Mouse (Mus musculus) left cerebral cortex, postnatal 10 days (tissue): ENCODE data around the gene Cyb5rl. TPM values are rescaled to one million over a fixed set of nuclear protein-coding genes. Genes with fewer than 3 reads are reported as not detected.

Source experiments
- DNase-seq, 2 experiments: peaks; one replicate each; pipeline ENCODE4 v3.0.0; 2021 to 2022; ENCODE audit warnings: low spot score in 2 of 2, mixed read lengths in 1 of 2; ENCODE audit errors: extremely low spot score in 1 of 2
- intact Hi-C: fragments of 180-260 bp; cut with DNase I; formaldehyde crosslinking; loops from one replicate; pipeline ENCODE4 v1.15.1; 2025
- total RNA-seq, 2 experiments: library from RNA; stranded (reverse); gene quantifications; 2 replicates each; pipeline ENCODE4 v1.2.3; 2021

The Cyb5rl gene
- total RNA-seq, 2 experiments from 2014 or later: 9.0 to 9.7 TPM

DNA sequence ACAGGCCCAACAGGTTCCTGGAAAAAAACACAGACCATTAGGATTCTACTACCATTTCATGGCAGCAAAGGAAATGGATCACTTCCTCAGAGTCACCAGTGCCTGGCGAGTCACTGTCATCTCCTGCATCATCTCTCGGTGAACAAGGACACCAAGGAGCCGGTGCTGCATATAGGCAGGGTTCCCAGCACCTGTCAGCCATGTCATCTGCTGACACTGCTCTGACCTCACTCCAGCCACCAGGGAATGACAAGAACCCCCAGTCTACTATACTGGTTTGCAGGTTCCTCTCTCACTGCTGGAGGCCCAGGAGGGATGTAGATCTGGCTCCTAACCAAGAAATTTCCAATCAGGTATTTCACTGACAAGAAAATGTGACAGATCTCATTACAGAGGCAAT lies 10.7 kb upstream of the Cyb5rl start:
- intact Hi-C loops: no loop called here
- no peak for DNase-seq

- intact Hi-C loops: no loop called here
- no peak for DNase-seq
These were observed 8.4 kb upstream of the Cyb5rl start for GRCm38 (mm10) chr4:107058346-107058745.

- intact Hi-C loops: no loop called here
These were observed 8.0 kb upstream of the Cyb5rl start for GRCm38 (mm10) chr4:107058781-107059180.

GRCm38 (mm10) chr4:107061560-107061959 lies 5.2 kb upstream of the Cyb5rl start:
- DNase-seq: no peak
- intact Hi-C loops: no loop called here

More at GRCm38 (mm10) chr4:107058781-107059180, 8.0 kb upstream of the Cyb5rl start:
- no peak for DNase-seq

GRCm38 (mm10) chr4:107063214-107063613 lies 3.6 kb upstream of the Cyb5rl start:
- DNase-seq: no peak
- intact Hi-C loops: no loop called here

GRCm38 (mm10) chr4:107064394-107065098 lies 2.2 kb upstream of the Cyb5rl start:
- no peak for DNase-seq
- intact Hi-C loops: loop anchor here (5.0 kb wide), 2 partner anchors 98 to 152 kb away; partner anchors contain the start of gene Ssbp3

- intact Hi-C loops: loop anchor here (5.0 kb wide), 2 partner anchors 95 to 155 kb away; partner anchors contain the start of gene Ssbp3
These were observed 508 bp downstream of the Cyb5rl start for GRCm38 (mm10) chr4:107067151-107067840.

DNA sequence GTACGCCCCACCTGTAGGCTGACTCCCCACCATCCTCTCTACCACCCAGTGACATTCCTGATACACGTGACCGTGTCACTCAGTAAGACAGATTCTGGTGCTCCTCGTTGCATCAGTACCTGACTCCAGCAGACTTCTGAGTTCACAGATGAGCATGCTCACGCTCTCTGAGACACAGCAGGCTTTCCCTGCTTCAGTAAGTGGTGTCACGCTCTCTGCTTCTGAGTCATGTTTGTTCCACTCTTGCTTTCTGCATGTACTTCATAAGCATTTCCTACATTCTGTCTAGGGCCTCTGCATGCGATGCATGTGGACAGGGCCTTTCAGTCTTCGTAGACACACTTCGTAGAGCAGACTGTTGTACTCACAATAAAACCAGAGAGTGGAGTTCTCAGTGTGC lies 5.6 kb downstream of the Cyb5rl start:
- no peak for DNase-seq
- intact Hi-C loops: no loop called here

More at GRCm38 (mm10) chr4:107067151-107067840, 508 bp downstream of the Cyb5rl start:
- DNase-seq: peak in 1 of 2 experiments; percentile 55

GRCm38 (mm10) chr4:107075456-107075855 lies 8.7 kb downstream of the Cyb5rl start:
- peak in 1 of 2 experiments; percentile 40 for DNase-seq
- intact Hi-C loops: no loop called here

GRCm38 (mm10) chr4:107078894-107079293 lies 12.1 kb downstream of the Cyb5rl start:
- DNase-seq: peak in 1 of 2 experiments; percentile 51
- intact Hi-C loops: no loop called here

DNA sequence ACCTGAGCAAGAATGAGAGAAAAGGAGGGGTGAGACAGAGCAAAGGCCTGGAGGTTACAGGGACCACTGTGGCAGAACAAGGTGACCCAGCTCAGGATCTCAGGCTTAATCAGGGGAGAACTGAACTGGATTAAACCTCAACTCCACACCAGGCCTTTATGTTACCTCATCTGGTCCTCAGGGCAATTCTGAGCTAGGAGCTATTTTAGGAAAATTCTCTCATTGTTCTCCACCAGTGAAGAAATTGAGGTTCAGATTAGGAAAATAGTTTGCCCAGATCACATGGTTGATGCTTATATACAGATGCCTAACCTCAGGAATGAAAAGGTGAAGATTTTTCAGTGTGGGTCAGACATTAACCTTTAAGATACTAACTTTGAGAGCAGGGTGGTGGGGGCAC lies 12.9 kb downstream of the Cyb5rl start:
- intact Hi-C loops: no loop called here
- no peak for DNase-seq

- intact Hi-C loops: no loop called here
- DNase-seq: no peak
These were observed 15.4 kb downstream of the Cyb5rl start for GRCm38 (mm10) chr4:107082185-107082584.

DNA sequence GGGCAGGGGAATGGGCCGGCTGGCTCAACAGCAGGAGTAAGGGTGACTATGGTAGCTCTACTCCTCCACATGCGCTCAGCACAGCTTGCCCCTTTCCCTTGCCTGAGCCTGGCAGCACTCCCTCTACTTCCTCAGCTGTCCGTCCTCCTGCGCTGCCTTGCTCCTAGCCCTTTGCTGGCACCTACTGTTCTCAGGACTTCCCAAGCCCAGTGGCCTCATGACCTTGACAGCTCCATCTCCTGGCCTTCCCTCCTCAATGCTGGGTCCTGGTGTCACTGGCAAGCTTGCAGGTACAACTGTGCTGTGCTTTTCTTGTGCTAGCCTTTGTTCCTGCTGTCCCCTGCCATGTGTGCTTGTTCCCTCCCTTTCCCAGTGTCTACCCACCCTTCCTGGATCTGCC lies 16.3 kb downstream of the Cyb5rl start:
- intact Hi-C loops: no loop called here
- DNase-seq: no peak

GRCm38 (mm10) chr4:107084343-107084742 lies 17.6 kb downstream of the Cyb5rl start:
- intact Hi-C loops: no loop called here
- DNase-seq: peak in 1 of 2 experiments; percentile 53

DNA sequence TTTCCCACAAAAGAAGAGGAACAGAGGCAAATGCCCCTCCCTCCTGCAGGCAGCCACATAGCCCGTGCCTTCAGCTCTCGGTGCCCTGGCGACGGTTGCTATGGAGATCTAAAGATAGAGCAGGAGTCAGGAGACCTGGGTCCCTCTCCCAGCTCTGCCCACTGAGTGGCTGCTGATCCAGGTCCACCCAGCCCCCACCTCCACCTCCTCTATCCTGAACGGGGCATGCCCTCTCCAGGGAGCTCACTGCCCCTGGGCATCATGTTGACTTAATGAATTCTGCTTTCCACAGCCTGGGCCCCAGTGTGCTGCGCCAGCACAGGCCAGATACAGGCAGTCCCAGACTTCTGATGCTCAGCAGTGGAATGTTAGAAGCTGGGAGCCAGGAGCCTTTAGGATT lies 18.1 kb downstream of the Cyb5rl start:
- intact Hi-C loops: no loop called here

DNA sequence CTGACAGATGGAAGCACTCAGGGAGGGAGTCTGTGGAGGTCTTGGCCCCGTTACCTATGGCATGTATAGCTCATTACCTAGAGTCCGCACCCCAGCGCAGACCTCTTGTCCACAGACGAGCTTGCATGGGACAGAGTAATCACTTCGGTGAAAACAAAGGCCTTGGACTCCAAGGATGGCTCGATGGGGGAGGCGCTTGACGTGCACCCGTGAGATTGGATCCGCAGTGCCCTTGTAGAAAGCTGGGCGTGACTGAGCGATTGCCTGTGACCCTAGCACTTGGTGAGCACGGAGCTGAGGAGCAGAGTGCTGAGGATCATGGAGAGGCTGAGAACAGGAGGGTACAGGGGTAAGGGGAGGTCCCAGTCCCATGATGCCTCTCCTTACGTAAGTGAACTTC lies 24.9 kb downstream of the Cyb5rl start:
- DNase-seq: no peak
- intact Hi-C loops: no loop called here

More for the DNA sequence above, 18.1 kb downstream of the Cyb5rl start:
- peak; percentile 77 to 82 for DNase-seq

- DNase-seq: no peak
- intact Hi-C loops: no loop called here
These were observed 27.8 kb downstream of the Cyb5rl start for GRCm38 (mm10) chr4:107094484-107095187.

DNA sequence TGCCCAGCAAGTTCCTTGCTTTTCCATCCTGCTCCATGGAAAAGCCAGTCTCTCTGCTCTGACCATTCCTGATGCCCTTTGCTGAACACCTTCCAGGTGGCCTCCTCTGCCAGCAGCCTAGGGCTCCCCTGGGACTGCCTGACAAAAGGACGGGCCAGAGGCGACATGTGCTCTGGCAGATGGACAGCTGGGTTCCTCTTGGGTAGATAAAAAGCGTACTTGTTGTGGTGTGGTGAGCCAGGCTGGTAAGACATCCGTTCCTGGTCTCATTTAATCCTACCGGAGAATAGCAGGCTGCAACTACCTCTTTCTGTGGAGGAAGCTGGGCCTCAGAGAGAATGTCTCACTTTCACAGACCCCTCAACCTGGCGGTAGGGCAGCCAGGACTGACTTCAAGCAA lies 29.3 kb downstream of the Cyb5rl start:
- intact Hi-C loops: no loop called here

GRCm38 (mm10) chr4:107096841-107097373 lies 30.1 kb downstream of the Cyb5rl start, which contains the start of gene Cdcp2:
Gene Cdcp2 (plus strand): TSS chr4:107096891.
- DNase-seq: no peak
- intact Hi-C loops: no loop called here

More for the DNA sequence above, 29.3 kb downstream of the Cyb5rl start:
- DNase-seq: no peak
